Mouse (Mus musculus) megakaryocyte-erythroid progenitor cell, adult 5 weeks (primary cell): ENCODE measurements around the gene Alox12e. TPM values are rescaled to one million over a fixed set of nuclear protein-coding genes. Genes with fewer than 3 reads are reported as not detected.

Experiments used
- polyA plus RNA-seq: library from polyadenylated mRNA; stranded (reverse); fragments of >175 nt; gene quantifications from 2 replicates; pipeline ENCODE4 v1.2.3, GENCODE M21; 2012

Alox12e gene
- polyA plus RNA-seq = 0.18 and 0.60 TPM in 2 replicates

GRCm38 (mm10) chr11:70322528-70322927 is at the start of gene Alox12e:
Gene Alox12e, minus strand, starts transcription at chr11:70322628.

GRCm38 (mm10) chr11:70351868-70352267 is 29.4 kb upstream of the Alox12e start, which contains the start of gene Alox15:
Gene Alox15, minus strand, starts transcription at chr11:70352031.

Other genes starting within 250 kb of the Alox12e start
- 0.37 and 0.61 TPM in 2 replicates for gene Asgr2, start 230.0 kb downstream of the Alox12e start, polyA plus RNA-seq
- 2.7 and 3.7 TPM in 2 replicates for gene Mgl2, start 192.3 kb downstream of the Alox12e start, polyA plus RNA-seq
- 0.88 and 1.1 TPM in 2 replicates for gene Clec10a, start 166.4 kb downstream of the Alox12e start, polyA plus RNA-seq
- gene Slc16a11, start 109.9 kb downstream of the Alox12e start, polyA plus RNA-seq = 1.4 and 5.3 TPM in 2 replicates
- 5.9 and 7.7 TPM in 2 replicates for gene Slc16a13, start 101.6 kb downstream of the Alox12e start, polyA plus RNA-seq
- 0.66 and 0.68 TPM in 2 replicates for gene Bcl6b, start 92.8 kb downstream of the Alox12e start, polyA plus RNA-seq
- gene 0610010K14Rik, start 84.7 kb downstream of the Alox12e start, polyA plus RNA-seq = 141 and 144 TPM in 2 replicates
- 10.8 and 13.6 TPM in 2 replicates for gene Gm21988, start 82.8 kb downstream of the Alox12e start, polyA plus RNA-seq
- 132 and 186 TPM in 2 replicates for gene Rnasek, start 82.8 kb downstream of the Alox12e start, polyA plus RNA-seq
- gene Alox12, start 67.3 kb downstream of the Alox12e start, polyA plus RNA-seq = 0.05 and 0.17 TPM in 2 replicates
- 0.28 and 0.83 TPM in 2 replicates for gene Alox15, start 29.4 kb upstream of the Alox12e start, polyA plus RNA-seq
- gene Pelp1, start 87.4 kb upstream of the Alox12e start, polyA plus RNA-seq = 62.0 and 64.7 TPM in 2 replicates
- 349 and 402 TPM in 2 replicates for gene Arrb2, start 110.0 kb upstream of the Alox12e start, polyA plus RNA-seq
- gene Med11, start 129.3 kb upstream of the Alox12e start, polyA plus RNA-seq = 24.9 and 28.5 TPM in 2 replicates
- 0.09 and 0.15 TPM in 2 replicates for gene Zmynd15, start 136.8 kb upstream of the Alox12e start, polyA plus RNA-seq
- 1.6 and 1.8 TPM in 2 replicates for gene Cxcl16, start 137.4 kb upstream of the Alox12e start, polyA plus RNA-seq
- 0.42 TPM in 1 of 2 replicates, not detected in the other for gene Tm4sf5, start 182.6 kb upstream of the Alox12e start, polyA plus RNA-seq
- not detected in 2 replicates for gene Vmo1, start 192.0 kb upstream of the Alox12e start, polyA plus RNA-seq
- gene Gltpd2, start 196.6 kb upstream of the Alox12e start, polyA plus RNA-seq = not detected in 2 replicates
- 185 and 211 TPM in 2 replicates for gene Psmb6, start 202.7 kb upstream of the Alox12e start, polyA plus RNA-seq
- not detected in 2 replicates for gene Gm40193, start 210.3 kb upstream of the Alox12e start, polyA plus RNA-seq
- gene Pld2, start 217.4 kb upstream of the Alox12e start, polyA plus RNA-seq = 1.1 TPM in 2 replicates
- gene Mink1, start 240.3 kb upstream of the Alox12e start, polyA plus RNA-seq = 117 and 179 TPM in 2 replicates